Mouse (Mus musculus): ENCODE results near the gene Iltifb. TPM values are rescaled to one million over a fixed set of nuclear protein-coding genes. Genes with fewer than 3 reads are reported as not detected.

Gene Iltifb
- not detected in 2 replicates for polyA plus RNA-seq (2012)

DNA sequence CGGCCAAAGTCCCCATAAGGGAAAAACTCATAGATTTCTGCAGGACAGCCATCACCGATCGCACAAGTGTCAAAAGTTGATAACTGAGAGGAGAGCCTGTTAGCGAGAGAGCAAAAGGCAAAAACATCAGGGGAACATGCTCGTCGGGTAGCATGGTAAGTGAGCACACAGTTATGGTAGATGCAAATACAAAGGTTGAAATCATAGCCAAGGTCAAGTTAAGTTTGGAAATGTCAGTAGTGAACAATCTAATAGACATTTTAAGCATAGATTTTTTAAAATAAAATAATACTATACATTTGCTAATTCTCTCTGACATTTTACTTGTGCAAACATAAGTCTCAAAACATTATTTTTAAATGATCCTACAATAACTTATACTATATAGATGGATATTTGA is at the start of gene Iltifb:
Iltifb (minus strand) TSS at position 101 of the 400 bp plus-strand sequence.

DNA sequence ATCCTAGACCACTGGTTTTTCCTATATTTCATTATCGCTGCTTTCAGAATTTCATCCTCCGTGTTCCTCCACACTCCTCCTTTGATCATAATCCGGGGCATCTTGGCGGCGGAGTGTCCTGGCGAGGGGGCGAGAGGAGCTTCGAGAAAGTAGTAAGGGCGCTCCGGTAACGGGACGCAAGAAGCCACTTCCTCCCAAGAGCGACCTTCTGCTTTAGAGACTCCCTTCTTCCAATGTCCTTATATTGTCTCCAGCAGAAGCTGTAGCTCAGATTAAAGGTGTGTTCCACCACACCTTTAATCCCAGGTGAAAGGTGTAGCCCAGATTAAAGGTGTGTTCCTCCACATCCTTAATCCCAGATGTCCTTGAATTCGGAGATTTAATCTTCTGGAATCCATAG is 48.3 kb upstream of the Iltifb start, which contains the start of gene Gm9046:
Gm9046 (minus strand) TSS at position 101 of the 400 bp plus-strand sequence.

DNA sequence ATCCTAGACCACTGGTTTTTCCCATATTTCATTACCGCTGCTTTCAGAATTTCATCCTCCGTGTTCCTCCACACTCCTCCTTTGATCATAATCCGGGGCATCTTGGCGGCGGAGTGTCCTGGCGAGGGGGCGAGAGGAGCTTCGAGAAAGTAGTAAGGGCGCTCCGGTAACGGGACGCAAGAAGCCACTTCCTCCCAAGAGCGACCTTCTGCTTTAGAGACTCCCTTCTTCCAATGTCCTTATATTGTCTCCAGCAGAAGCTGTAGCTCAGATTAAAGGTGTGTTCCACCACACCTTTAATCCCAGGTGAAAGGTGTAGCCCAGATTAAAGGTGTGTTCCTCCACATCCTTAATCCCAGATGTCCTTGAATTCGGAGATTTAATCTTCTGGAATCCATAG is 42.9 kb upstream of the Iltifb start, which contains the start of gene Gm9045:
Gm9045 (minus strand) TSS at position 101 of the 400 bp plus-strand sequence.

DNA sequence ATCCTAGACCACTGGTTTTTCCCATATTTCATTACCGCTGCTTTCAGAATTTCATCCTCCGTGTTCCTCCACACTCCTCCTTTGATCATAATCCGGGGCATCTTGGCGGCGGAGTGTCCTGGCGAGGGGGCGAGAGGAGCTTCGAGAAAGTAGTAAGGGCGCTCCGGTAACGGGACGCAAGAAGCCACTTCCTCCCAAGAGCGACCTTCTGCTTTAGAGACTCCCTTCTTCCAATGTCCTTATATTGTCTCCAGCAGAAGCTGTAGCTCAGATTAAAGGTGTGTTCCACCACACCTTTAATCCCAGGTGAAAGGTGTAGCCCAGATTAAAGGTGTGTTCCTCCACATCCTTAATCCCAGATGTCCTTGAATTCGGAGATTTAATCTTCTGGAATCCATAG is 37.5 kb upstream of the Iltifb start, which contains the start of gene Gm9044:
Gm9044 (minus strand) TSS at position 101 of the 400 bp plus-strand sequence.

DNA sequence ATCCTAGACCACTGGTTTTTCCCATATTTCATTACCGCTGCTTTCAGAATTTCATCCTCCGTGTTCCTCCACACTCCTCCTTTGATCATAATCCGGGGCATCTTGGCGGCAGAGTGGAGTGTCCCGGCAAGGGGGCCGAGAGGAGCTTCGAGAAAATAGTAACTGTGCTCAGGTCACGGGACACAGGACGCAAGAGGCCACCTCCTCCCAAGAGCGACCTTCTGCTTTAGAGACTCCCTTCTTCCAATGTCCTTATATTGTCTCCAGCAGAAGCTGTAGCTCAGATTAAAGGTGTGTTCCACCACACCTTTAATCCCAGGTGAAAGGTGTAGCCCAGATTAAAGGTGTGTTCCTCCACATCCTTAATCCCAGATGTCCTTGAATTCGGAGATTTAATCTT is 32.0 kb upstream of the Iltifb start, which contains the start of gene Gm9040:
Gm9040 (minus strand) TSS at position 101 of the 400 bp plus-strand sequence.

DNA sequence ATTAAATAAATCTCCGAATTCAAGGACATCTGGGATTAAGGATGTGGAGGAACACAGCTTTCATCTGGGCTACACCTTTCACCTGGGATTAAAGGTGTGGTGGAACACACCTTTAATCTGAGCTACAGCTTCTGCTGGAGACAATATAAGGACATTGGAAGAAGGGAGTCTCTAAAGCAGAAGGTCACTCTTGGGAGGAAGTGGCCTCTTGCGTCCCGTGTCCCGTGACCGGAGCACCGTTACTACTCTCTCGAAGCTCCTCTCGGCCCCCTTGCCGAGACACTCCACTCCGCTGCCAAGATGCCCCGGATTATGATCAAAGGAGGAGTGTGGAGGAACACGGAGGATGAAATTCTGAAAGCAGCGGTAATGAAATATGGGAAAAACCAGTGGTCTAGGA is 36.5 kb downstream of the Iltifb start, which contains the start of gene Gm32802:
Gm32802 (plus strand) TSS at position 301 of the 400 bp plus-strand sequence.

DNA sequence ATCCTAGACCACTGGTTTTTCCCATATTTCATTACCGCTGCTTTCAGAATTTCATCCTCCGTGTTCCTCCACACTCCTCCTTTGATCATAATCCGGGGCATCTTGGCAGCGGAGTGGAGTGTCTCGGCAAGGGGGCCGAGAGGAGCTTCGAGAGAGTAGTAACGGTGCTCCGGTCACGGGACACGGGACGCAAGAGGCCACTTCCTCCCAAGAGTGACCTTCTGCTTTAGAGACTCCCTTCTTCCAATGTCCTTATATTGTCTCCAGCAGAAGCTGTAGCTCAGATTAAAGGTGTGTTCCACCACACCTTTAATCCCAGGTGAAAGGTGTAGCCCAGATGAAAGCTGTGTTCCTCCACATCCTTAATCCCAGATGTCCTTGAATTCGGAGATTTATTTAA is 54.2 kb downstream of the Iltifb start, which contains the start of gene Gm32717:
Gm32717 (minus strand) TSS at position 101 of the 400 bp plus-strand sequence.

Other genes starting within 250 kb of the Iltifb start
- gene Mdm1, start 153.2 kb downstream of the Iltifb start, polyA plus RNA-seq (2012) = 13.0 and 24.8 TPM in 2 replicates
- not detected in 2 replicates for gene Il22, start 90.1 kb downstream of the Iltifb start, polyA plus RNA-seq (2012)
- gene Gm32717, start 54.3 kb downstream of the Iltifb start, polyA plus RNA-seq (2012) = not detected in 2 replicates
- not detected in 2 replicates for gene Gm32802, start 36.4 kb downstream of the Iltifb start, polyA plus RNA-seq (2012)
- not detected in 2 replicates for gene Gm9040, start 31.9 kb upstream of the Iltifb start, polyA plus RNA-seq (2012)
- gene Gm9044, start 37.4 kb upstream of the Iltifb start, polyA plus RNA-seq (2012) = not detected in 2 replicates
- gene Gm9045, start 42.8 kb upstream of the Iltifb start, polyA plus RNA-seq (2012) = not detected in 2 replicates
- gene Gm9046, start 48.2 kb upstream of the Iltifb start, polyA plus RNA-seq (2012) = not detected in 2 replicates
- gene Gm9048, start 53.6 kb upstream of the Iltifb start, polyA plus RNA-seq (2012) = not detected in 2 replicates
- not detected in 2 replicates for gene Gm9049, start 59.1 kb upstream of the Iltifb start, polyA plus RNA-seq (2012)
- gene Ifng, start 146.0 kb upstream of the Iltifb start, polyA plus RNA-seq (2012) = 0.14 and 0.22 TPM in 2 replicates